Mouse (Mus musculus) hematopoietic stem cell, adult 5-6 weeks (primary cell): ENCODE results near the gene Pycr1. TPM values are rescaled to one million over a fixed set of nuclear protein-coding genes. Genes with fewer than 3 reads are reported as not detected.
A peak's percentile ranks its signal among the peaks of the same experiment; 100 is the strongest.

ENCODE experiments used
- ATAC-seq, 2 experiments: fragments of 125-278 bp in 1 of 2; replicated peaks in 1 of 2; 2 replicates each; pipeline ENCODE4 v1.8.0; 2016 to 2017; ENCODE audit warnings: inconsistent platforms in 2 of 2, mild to moderate bottlenecking in 2 of 2, moderate number of reproducible peaks in 2 of 2, low read depth in 1 of 2, moderate TSS enrichment in 1 of 2; ENCODE audit not compliant: low FRiP score in 2 of 2, poor library complexity in 2 of 2, severe bottlenecking in 2 of 2, insufficient read depth in 1 of 2, low TSS enrichment in 1 of 2
- total RNA-seq: library from RNA; stranded (forward); fragments of 172-1452, 232-1000 nt; gene quantifications from 2 replicates; pipeline ENCODE4 v1.2.3, GENCODE M21; 2017

Pycr1 gene
- total RNA-seq, 1 experiment from 2014 or later = 2.1 TPM

DNA sequence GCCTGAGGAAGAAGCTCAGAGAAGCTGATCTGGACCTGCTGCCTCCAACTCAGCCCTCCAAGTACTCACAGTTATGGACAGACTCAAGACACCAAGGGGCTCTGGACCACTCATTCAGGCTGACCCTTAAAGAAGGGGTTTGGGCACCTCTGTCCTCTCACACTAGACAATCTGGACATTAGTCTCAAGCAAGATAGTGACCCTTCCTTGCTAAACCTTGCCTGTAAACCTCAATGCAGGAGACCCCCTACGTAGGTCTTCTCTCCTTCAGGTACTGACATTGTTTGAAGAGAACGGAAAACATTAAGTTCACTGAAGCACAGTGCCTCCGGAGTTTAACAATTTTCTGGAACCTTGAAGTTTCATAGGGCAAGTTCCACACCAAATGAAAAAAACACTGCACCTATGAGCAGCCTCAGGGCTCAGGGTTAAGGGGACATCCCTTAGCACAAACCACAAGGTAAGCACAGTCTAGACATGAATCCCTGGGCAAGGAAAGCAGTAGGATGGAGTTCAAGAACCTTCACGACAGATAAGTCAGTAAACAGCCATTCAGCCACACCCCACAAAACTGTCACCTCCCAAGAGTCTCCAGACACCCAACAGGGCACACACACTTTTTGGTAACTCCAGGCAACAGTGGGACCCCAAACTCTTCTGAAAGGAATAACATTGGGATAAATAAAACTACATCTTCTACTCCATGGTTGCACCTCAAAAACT lies 11.7 kb downstream of the Pycr1 start:
- no peak for ATAC-seq

DNA sequence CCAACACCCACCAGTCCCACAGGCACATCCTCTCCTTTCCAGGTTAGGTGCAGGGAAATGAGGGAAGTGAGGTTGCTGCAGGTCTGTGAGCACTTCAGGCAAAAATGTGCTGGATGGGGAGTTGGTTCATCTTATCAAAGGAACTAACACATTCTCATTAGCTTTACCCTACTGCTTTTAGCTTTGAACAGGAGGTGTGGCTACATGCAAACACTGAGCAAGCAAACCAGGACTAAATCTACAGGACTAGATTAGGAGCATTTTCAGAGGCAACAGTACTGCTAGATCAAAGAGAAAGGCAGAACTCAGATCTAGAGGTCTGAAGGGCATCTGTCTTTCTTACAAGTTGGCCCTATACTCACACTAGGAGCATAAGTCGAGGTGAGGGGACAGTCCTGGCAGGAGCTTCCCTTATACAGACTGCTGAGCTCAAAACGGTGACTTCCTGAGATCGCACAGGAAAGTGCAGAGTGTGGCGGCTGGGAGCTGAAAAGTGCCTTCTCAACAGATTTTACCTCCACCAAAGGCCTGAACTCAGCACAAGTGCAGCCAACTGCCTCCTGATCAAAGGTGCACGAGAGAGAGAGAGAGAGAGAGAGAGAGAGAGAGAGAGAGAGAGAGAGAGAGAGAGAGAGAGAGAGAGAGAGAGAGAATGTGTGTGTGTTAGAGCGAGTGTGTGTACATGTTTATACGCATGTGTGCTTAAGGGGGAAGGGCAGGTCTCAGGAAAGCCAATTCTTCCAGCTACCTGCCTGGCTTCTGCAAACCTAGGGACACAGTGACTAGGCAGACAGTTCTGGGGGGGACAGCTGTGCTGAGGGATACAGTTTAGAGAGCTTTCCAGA lies 12.5 kb downstream of the Pycr1 start:
- no peak for ATAC-seq

DNA sequence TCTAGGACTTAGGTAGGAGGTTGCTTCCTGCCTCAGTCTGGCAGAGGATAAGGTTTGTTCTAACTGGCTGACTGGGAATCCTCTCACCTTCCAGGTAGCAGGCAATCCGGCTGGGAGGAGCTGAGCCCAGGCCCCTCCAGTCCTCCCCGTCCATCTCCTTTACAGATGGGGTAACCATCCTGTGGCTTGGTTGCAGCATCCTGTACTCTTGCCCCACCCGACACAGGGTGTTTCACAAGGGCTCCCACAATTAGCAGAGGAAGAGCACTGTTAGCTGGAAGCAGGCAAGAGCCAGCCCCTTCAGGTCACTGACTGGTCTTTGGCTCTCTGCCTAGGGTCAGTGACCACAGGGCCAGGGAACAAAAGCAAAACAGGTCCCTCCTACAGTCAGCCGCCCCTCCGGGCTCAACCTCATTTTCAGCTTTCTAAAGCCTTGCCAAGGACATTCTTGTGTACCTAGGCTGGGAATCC lies 13.1 kb downstream of the Pycr1 start:
- ATAC-seq = peak in 1 of 2 experiments; percentile 36; a peak in 2 of 4 replicates

DNA sequence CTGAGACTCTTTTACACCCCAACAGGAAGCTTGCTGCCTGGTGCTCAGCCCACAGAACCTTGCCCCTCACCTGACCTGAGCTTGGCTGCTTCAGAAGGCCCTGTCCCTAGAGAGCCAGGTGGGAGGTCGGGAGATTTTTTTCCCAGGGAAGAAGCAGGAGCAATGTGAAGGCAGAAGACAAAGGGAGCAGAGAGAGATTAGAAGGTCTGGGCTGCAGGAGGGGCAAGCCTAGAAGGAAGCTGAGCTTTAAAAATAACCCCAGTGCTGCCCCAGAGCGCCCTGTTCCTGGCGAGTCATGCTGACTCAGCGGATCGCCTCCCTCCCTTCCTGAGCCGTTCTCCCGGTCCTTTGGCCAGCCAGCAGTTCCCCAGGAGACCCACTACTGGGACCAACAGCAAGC lies 13.7 kb downstream of the Pycr1 start:
- no peak for ATAC-seq

DNA sequence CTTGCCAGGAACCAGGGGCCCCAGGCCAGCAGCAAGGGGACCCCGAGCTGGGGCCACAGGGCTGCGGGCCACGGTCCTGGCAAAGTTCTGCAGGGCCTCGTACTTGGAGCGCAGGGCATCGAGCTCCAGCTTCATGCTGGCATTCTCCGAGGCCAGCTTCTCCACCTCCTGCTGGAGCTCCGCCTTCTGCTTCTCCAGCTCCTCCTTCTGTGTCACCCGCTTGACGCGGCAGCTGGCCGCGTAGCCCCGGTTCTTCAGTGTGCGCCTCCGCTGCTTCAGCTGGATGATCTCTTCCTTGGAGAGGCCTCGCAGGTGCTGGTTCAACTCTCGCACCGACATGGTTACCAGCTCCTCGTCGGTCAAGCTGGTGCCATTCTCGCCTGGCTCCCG lies 14.2 kb downstream of the Pycr1 start:
- ATAC-seq = peak in 1 of 2 experiments; percentile 43; a peak in 2 of 4 replicates

DNA sequence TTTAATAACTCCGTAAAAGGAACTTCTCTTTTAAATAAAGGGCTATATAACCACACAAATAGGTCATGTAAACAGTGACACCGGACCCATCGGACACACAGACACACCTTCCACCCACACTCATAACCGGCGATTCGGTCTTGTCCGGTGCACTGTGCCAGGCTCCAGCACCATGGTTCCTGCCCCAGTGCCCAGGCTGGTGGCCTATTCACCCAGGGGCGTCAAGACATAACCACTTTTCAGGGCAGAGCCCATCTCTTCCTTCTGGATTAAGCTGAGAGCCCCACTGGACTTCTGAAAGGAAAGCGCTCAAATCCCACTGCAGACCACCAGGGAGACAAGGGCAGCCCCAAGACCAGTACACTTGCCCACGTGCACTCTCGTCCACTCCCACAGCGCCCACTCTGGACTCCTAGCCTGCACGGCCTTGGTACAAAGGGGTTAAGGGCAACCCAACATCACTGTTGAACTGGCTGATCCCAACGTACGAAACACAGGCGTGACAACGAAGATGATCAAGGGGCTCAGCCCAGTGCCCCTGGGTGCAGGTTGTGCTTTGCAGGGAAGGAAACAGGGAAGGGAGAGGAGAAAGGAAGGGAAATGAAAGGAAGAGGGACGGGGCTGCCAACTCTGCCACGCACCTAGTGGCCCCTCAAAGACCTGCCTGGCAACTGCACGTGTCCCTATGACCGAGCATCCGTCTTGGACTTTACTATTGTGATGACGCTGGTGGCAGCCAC lies 14.8 kb downstream of the Pycr1 start:
- no peak for ATAC-seq

DNA sequence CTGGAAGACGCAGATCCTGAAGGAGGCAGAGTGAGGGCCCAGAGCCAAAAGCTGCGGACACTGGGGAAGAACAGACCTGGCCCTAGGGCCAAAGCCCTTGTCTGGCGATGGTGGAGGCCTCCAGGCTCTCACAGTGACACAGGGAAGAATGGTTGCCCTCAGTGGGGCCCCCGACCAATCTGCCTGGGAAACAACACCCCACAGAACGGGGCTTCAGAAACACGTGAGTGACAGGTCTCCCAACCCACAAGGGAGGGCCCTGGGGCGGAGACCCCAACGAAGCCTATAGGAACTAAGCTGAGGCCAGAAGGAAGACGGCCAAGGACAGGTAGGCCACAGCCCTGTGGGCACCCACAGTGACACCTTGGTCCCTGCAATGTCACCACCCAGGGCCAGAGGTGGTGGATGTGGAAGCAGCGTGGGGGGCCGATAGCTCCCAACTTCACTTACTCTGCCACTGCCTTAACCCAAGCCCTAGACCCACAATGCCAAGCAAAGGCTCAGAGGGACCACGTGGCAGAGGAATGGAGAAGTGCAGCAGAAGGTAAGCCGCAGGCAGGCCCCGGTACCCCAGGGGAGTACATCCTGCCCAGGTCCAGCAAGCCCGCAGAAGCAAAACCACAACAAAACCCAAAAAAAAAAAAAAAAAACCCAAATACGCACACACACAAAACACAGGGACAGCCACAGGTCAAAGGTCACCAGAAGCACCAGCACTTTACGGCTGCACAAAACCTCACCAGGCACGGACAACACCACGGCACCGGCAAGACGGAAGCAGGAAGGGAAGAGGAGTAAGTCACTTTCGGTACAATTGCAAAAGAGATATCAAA lies 15.9 kb downstream of the Pycr1 start:
- peak; percentile 53 to 60 for ATAC-seq

DNA sequence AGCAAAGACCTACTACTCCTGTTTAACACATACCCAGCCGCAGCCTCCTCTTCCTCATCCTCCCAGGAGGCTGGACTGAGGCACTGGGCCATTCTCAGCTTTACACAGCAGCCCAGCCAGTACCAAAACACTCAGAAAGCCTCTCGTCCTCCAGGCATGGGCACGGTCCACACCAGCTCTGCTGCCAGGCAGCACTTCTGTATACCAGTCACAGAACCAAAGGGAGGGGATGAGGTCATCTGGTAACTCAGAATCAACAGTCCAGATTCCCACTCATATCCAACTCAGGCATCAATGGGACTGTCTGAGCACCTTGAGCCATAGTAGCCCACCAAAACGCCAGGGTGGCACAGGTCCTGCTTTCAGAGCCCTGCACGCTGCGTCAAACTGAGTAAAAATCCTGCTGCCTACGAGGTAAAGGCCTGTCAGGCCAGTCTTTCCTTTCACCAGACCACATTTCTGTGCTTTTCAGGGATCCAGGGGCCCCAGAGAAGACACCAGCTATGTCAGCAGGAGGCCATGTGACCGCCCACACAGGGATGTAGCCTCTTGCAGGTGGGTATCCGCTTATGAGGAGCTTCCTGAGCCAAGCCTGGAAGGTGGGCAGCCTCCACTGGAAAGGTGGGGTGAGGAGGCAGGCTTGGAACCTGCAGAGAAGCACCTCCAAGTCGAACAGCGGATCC lies 16.6 kb downstream of the Pycr1 start:
- no peak for ATAC-seq

DNA sequence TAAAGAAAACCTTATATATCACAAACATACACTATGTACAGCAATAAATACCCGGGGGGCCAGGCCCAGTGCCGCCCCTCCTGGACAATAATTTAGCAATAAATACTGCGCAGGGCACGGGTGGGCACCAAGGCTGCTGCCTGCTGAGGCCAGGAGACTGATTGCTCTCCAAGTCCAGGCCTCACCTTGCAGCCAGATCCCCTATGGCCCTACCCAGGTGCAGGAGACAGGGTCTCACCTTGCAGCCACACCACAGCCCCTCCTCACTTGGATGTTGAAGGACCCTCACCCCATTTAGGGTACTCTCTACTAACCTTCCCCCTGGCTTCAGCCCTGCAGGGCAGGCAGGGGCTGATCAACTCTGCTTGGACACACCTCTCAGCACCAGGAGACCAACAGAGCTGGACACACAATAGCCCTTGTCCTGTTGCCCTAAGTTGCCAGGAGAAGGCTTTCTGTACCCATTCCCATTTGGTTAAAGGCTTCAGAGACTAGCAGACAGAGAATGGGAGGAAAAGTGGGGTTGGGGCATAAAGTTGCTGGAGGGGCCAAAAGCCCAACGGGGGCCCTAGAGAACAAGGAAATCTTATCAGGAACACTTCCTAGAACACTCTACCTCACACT lies 18.3 kb downstream of the Pycr1 start, which contains the start of gene Sirt7:
TSS of gene Sirt7 (minus strand) at position 89 of the 624 bp plus-strand sequence.
- no peak for ATAC-seq

DNA sequence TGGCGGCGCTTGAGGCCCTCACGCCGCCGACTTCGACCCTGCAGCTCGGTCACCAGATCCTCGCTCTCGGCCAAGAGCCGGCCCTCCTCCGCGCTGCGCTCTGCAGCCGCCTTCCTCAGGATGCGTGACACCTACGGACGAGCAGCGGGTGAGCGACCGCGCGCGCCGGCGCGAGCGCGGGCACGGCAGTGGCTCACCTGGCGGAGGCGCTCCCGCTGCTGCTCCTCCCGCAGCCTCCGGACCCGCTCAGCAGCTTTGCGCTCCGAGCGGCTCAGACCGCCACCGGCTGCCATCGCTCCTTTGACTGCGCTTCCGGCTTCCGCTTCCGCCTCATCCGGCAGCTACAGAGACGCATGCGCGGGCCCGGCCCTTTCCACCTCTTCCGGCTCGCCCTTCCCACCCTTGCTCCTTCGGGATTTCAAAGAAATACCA lies 18.9 kb downstream of the Pycr1 start:
- peak; percentile 23 to 40; a peak in 2 of 4 replicates for ATAC-seq

DNA sequence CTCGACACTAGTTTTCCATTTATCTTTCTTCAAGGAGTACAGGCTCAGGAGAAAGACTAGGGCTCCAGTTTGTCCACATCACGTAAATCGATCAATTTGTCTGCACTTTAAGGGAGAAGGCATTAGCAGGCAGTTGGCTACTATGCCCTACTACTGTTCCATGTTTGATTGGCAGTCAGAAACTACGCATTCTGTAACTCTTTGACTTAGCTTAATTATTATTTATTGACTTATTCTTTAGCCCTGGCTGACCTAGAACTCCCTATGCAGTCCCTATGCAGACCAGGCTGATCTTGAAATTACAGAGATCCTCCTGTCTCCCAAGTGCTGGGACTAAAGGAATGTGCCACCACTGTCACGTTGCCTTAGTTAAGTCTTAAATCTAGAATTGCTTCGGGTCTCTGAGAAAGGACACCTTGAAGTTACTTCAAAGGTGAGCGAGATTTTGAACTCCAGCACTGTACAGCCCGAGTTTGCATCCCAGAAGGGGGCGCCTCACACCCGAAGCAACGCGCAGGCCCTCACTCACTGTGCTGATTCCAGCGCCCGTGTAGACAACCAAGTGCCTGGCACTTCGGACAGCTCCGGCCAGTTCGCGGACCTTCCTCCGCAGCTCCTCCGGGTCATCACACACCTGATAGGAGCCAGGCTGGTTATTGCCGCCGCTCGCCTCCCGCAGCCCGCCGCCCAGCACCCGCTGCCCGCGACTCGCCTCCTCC lies 19.4 kb downstream of the Pycr1 start:
- ATAC-seq = 0 out of 4 replicates have a peak, but pooled peaks of 1 of the 2 experiments have one; percentile 23

DNA sequence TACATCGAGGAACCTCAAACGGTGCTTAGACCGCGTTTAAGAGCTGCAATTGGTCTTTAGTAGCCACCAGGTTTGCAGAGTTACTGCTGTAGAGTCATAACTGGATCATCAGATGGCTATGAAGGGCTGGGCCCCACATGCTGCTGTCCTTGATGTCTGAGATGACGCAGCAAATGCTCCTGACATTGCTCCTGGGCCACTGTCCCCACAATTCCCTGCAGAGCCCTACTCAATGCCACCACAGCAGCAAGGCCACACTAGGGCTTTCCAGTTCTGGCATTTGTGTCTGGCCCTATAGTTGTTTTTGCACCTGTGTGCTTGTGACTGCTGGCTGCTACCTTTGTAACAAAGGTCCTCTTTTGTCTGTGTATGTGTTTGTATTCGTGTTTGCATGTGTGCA lies 20.8 kb downstream of the Pycr1 start:
- no peak for ATAC-seq

DNA sequence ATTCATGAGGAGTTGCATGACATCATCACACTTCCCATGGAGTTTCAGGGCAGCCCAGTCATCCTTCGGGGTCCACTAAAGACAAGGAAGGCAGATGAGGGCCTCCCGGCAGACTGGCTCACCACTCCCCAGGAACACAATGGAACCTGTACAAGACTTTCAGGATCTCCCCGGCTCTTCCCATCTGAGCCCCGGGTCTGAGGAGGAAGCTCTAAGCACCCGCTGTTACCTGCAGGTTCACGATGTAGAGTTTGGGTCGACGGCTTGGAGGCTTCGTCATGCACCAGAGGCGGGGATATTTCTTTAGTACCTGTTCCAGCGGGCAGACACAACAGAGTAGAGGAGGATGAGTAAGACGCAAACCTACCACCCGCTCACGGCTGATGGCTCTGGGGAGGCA lies 23.4 kb downstream of the Pycr1 start:
- no peak for ATAC-seq

DNA sequence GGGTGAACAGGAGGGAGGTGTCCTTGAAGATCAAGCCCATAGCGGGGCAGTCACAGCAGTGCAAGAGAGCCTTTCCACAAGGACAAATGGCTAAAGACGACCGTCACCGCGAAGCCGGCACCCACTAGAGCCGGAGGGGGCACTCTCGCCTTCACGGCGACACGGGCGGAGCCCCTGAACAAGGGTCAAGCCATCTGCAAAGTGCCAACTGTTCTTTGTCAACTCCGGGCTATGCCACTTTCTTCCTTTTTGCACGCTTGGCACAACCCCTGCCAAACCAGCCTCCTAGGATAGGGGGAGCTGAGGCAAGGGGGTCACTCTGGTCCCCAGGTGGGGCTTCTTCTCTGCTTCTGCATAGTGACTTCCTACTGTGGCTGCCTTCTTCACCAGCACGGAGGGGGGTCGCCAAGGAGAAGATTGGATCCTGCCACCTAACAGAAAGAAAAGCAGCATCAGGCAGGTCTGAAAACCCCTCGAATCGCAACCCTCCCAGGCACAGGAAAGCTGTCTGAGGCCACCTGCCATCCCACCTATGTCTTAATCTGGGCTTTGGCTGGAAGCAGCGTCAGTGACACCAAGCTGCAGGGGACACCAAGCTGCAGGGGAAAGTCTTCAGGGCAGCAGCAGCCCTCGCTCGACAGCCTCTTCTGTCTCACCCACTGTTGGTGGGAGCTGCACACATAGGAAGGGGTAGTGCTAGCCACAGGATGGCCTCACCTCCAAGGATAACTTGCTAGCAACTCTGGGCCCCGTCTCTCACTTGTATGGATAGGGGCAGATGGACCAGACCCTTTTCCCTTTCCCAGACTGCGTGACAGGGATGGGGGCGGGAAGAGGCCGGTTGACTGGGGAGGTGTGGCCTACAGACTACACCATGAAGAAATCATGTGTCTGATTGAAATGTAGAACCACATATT lies 24.7 kb downstream of the Pycr1 start:
- ATAC-seq = no peak
